Mouse (Mus musculus) cerebral cortex, adult 2 months (tissue): ENCODE data around the gene Frmd6.

Experiments used
- WGBS: fragments of 180-500 bp; shearing (Covaris S2); methylation state at CpG from one replicate; pipeline ENCODE4 v1.1.7; 2018; 5-methylcytosine and 5-hydroxymethylcytosine counted together

Frmd6 gene

GRCm38 (mm10) chr12:70809957-70810356, 15.4 kb upstream of the Frmd6 start:
- WGBS = 79% methylated on average over 2 of the region's 2 CpGs

- WGBS = 57% methylated on average over 6 of the region's 6 CpGs
Observed at GRCm38 (mm10) chr12:70811772-70812171, 13.5 kb upstream of the Frmd6 start.

- WGBS = 58% methylated on average over 6 of the region's 6 CpGs
Observed at GRCm38 (mm10) chr12:70812176-70812575, 13.1 kb upstream of the Frmd6 start.

- 49% methylated on average over 3 of the region's 3 CpGs for WGBS
Observed at GRCm38 (mm10) chr12:70812822-70813465, 12.4 kb upstream of the Frmd6 start.

- 92% methylated on average over 2 of the region's 2 CpGs for WGBS
Observed at GRCm38 (mm10) chr12:70816731-70817130, 8.6 kb upstream of the Frmd6 start.

- WGBS = 48% methylated on average over 7 of the region's 7 CpGs
Observed at GRCm38 (mm10) chr12:70824017-70824416, 1.3 kb upstream of the Frmd6 start.

- under 1% methylated on average over 55 of the region's 55 CpGs for WGBS
Observed at GRCm38 (mm10) chr12:70825651-70826317, 470 bp downstream of the Frmd6 start.

- WGBS = 8% methylated on average over 19 of the region's 19 CpGs
Observed at GRCm38 (mm10) chr12:70826318-70827072, 1.2 kb downstream of the Frmd6 start.

GRCm38 (mm10) chr12:70827187-70827900, 2.0 kb downstream of the Frmd6 start:
- 14% methylated on average over 9 of the region's 9 CpGs for WGBS

GRCm38 (mm10) chr12:70827901-70828271, 2.6 kb downstream of the Frmd6 start:
- 47% methylated on average over 4 of the region's 4 CpGs for WGBS

GRCm38 (mm10) chr12:70830982-70831566, 5.8 kb downstream of the Frmd6 start:
- 59% methylated on average over 9 of the region's 9 CpGs for WGBS

- WGBS = 60% methylated on average over 4 of the region's 4 CpGs
Observed at GRCm38 (mm10) chr12:70832216-70832998, 7.1 kb downstream of the Frmd6 start.

GRCm38 (mm10) chr12:70833050-70833449, 7.7 kb downstream of the Frmd6 start:
- WGBS = 96% methylated on average over 3 of the region's 3 CpGs

- WGBS = 72% methylated on average over 4 of the region's 4 CpGs
Observed at GRCm38 (mm10) chr12:70834043-70834442, 8.7 kb downstream of the Frmd6 start.

- 62% methylated on average over 5 of the region's 5 CpGs for WGBS
Observed at GRCm38 (mm10) chr12:70835004-70835403, 9.7 kb downstream of the Frmd6 start.

- 47% methylated on average over 12 of the region's 12 CpGs for WGBS
Observed at GRCm38 (mm10) chr12:70837792-70838321, 12.5 kb downstream of the Frmd6 start.

GRCm38 (mm10) chr12:70845371-70845770, 20.1 kb downstream of the Frmd6 start:
- 66% methylated on average over 2 of the region's 2 CpGs for WGBS

GRCm38 (mm10) chr12:70849024-70849423, 23.7 kb downstream of the Frmd6 start:
- WGBS = 86% methylated on average over 9 of the region's 9 CpGs

- WGBS = 79% methylated on average over 11 of the region's 11 CpGs
Observed at GRCm38 (mm10) chr12:70849517-70850291, 24.4 kb downstream of the Frmd6 start.
